Mouse (Mus musculus): ENCODE measurements at regions not wholly inside any gene's neighbourhood (a gene's known extent, or its start where the extent isn't known, plus 50 kb on each side); places are given as distances from the start of the nearest gene placed in this dataset.

- no peak for DNase-seq
These were observed 135.0 kb downstream of the Cemip2 start for GRCm38 (mm10) chr19:21913005-21913670.

- DNase-seq: no peak
These were observed 135.8 kb downstream of the Cemip2 start for GRCm38 (mm10) chr19:21913748-21914611.

- no peak for DNase-seq
These were observed 136.5 kb downstream of the Cemip2 start for GRCm38 (mm10) chr19:21914658-21915057.

GRCm38 (mm10) chr19:21918113-21918512 is 140.0 kb downstream of the Cemip2 start:
- DNase-seq: no peak

GRCm38 (mm10) chr19:21919074-21919473 is 140.9 kb downstream of the Cemip2 start:
- DNase-seq: no peak

GRCm38 (mm10) chr19:21940114-21940513 is 162.0 kb downstream of the Cemip2 start:
- no peak for DNase-seq

- no peak for DNase-seq
These were observed 163.6 kb downstream of the Cemip2 start for GRCm38 (mm10) chr19:21941720-21942119.

- no peak for DNase-seq
These were observed 164.1 kb downstream of the Cemip2 start for GRCm38 (mm10) chr19:21942286-21942685.

- DNase-seq: no peak
These were observed 165.3 kb downstream of the Cemip2 start for GRCm38 (mm10) chr19:21943407-21943806.

GRCm38 (mm10) chr19:21946262-21946922 is 168.2 kb downstream of the Cemip2 start:
- no peak for DNase-seq

- DNase-seq: no peak
These were observed 169.9 kb downstream of the Cemip2 start for GRCm38 (mm10) chr19:21948030-21948429.

GRCm38 (mm10) chr19:21962635-21963034 is 176.2 kb upstream of the Trpm3 start:
- no peak for DNase-seq

GRCm38 (mm10) chr19:21989857-21990256 is 149.0 kb upstream of the Trpm3 start:
- DNase-seq: no peak

- DNase-seq: no peak
These were observed 147.9 kb upstream of the Trpm3 start for GRCm38 (mm10) chr19:21990970-21991369.

GRCm38 (mm10) chr19:21991413-21991812 is 147.4 kb upstream of the Trpm3 start:
- no peak for DNase-seq

- peak; percentile 48 for DNase-seq
These were observed 139.2 kb upstream of the Trpm3 start for GRCm38 (mm10) chr19:21999621-22000020.

GRCm38 (mm10) chr19:22008053-22008935 is 130.6 kb upstream of the Trpm3 start:
- DNase-seq: no peak

- DNase-seq: no peak
These were observed 128.6 kb upstream of the Trpm3 start for GRCm38 (mm10) chr19:22010239-22010638.

GRCm38 (mm10) chr19:22015854-22016610 is 122.8 kb upstream of the Trpm3 start:
- no peak for DNase-seq

- DNase-seq: no peak
These were observed 121.4 kb upstream of the Trpm3 start for GRCm38 (mm10) chr19:22017425-22017824.

GRCm38 (mm10) chr19:22027577-22027976 is 111.3 kb upstream of the Trpm3 start:
- DNase-seq: no peak

GRCm38 (mm10) chr19:22047657-22048056 is 91.2 kb upstream of the Trpm3 start:
- DNase-seq: no peak

All from right cerebral cortex, postnatal 25 days (tissue).